Mouse (Mus musculus) ZHBTc4 (cell line): ENCODE measurements around the gene Isg20l2.
A peak's percentile ranks its signal among the peaks of the same experiment; 100 is the strongest.

Experiments used
- DNase-seq: peaks from one replicate; pipeline ENCODE4 v3.0.0-alpha.2; 2011; ENCODE audit warnings: low read depth, low spot score

The Isg20l2 gene

GRCm38 (mm10) chr3:87947056-87947810 is 17.1 kb downstream of the Isg20l2 start:
- no peak for DNase-seq

- no peak for DNase-seq
These were observed 17.7 kb downstream of the Isg20l2 start for GRCm38 (mm10) chr3:87947811-87948199.

GRCm38 (mm10) chr3:87948378-87949265 is 18.5 kb downstream of the Isg20l2 start, which contains the start of gene Crabp2:
Crabp2 (plus strand) TSS chr3:87948666.
- DNase-seq, result peak; percentile 67

GRCm38 (mm10) chr3:87949266-87949954 is 19.3 kb downstream of the Isg20l2 start:
- no peak for DNase-seq

GRCm38 (mm10) chr3:87949955-87950515 is 19.9 kb downstream of the Isg20l2 start:
- no peak for DNase-seq

GRCm38 (mm10) chr3:87951946-87952345 is 21.8 kb downstream of the Isg20l2 start:
- DNase-seq, result no peak

- peak; percentile 79 for DNase-seq
These were observed 22.3 kb downstream of the Isg20l2 start for GRCm38 (mm10) chr3:87952440-87952839.

- DNase-seq, result no peak
These were observed 27.9 kb downstream of the Isg20l2 start for GRCm38 (mm10) chr3:87958056-87958455.

- DNase-seq, result no peak
These were observed 28.4 kb downstream of the Isg20l2 start for GRCm38 (mm10) chr3:87958476-87958875.

- no peak for DNase-seq
These were observed 28.9 kb downstream of the Isg20l2 start for GRCm38 (mm10) chr3:87958967-87959366.

- DNase-seq, result no peak
These were observed 29.3 kb downstream of the Isg20l2 start for GRCm38 (mm10) chr3:87959371-87959770.

GRCm38 (mm10) chr3:87960191-87960585 is 30.1 kb downstream of the Isg20l2 start:
- DNase-seq, result no peak

- DNase-seq, result peak; percentile 98
These were observed 30.6 kb downstream of the Isg20l2 start for GRCm38 (mm10) chr3:87960586-87961191.

GRCm38 (mm10) chr3:87970184-87970938 is 40.2 kb downstream of the Isg20l2 start:
- DNase-seq, result peak; percentile 84

GRCm38 (mm10) chr3:87970939-87971488 is 40.9 kb downstream of the Isg20l2 start, which contains the start of gene Nes:
Nes (plus strand) TSS chr3:87971078.
- peak; percentile 96 for DNase-seq

GRCm38 (mm10) chr3:87971489-87972202 is 41.5 kb downstream of the Isg20l2 start:
- DNase-seq, result peak; percentile 65

- DNase-seq, result no peak
These were observed 42.1 kb downstream of the Isg20l2 start for GRCm38 (mm10) chr3:87972203-87972664.

GRCm38 (mm10) chr3:87972776-87973175 is 42.7 kb downstream of the Isg20l2 start:
- no peak for DNase-seq
